Mouse (Mus musculus) limb, embryonic 13.5 days (tissue): ENCODE measurements around the gene Myadm. TPM values are rescaled to one million over a fixed set of nuclear protein-coding genes. Genes with fewer than 3 reads are reported as not detected.

Source experiments
- ATAC-seq: fragments of 200-750 bp; cut with Nextera tagmentation; 2 replicates; pipeline ENCODE4 v1.8.0; 2017; ENCODE audit warnings: low read depth, moderate number of reproducible peaks, moderate TSS enrichment; ENCODE audit not compliant: low FRiP score
- H3K27ac ChIP-seq: fragments of 300-500 bp; sonication (generic); 2 replicates; pipeline ENCODE4 v1.5.1; 2015; ENCODE audit warnings: inconsistent platforms, mild to moderate bottlenecking, moderate library complexity
- H3K27me3 ChIP-seq: fragments of 300-500 bp; sonication (generic); 2 replicates; pipeline ENCODE4 v1.6.1; 2015; ENCODE audit warnings: mild to moderate bottlenecking, inconsistent platforms
- H3K36me3 ChIP-seq: fragments of 300-500 bp; sonication (generic); 2 replicates; pipeline ENCODE4 v1.6.1; 2015; ENCODE audit warnings: inconsistent platforms, mild to moderate bottlenecking, moderate library complexity
- H3K4me1 ChIP-seq: fragments of 300-500 bp; sonication (generic); 2 replicates; pipeline ENCODE4 v1.6.1; 2015; ENCODE audit warnings: inconsistent platforms
- H3K4me2 ChIP-seq: fragments of 300-500 bp; sonication (generic); replicated peaks from 2 replicates; pipeline ENCODE4 v1.6.1; 2015; ENCODE audit warnings: inconsistent platforms, mild to moderate bottlenecking, moderate library complexity
- H3K4me3 ChIP-seq: fragments of 300-500 bp; sonication (generic); 2 replicates; pipeline ENCODE4 v1.5.1; 2015; ENCODE audit warnings: moderate library complexity, mild to moderate bottlenecking, inconsistent platforms
- H3K9ac ChIP-seq: fragments of 300-500 bp; sonication (generic); 2 replicates; pipeline ENCODE4 v1.6.1; 2015; ENCODE audit warnings: mild to moderate bottlenecking, inconsistent platforms
- H3K9me3 ChIP-seq: fragments of 300-500 bp; sonication (generic); 2 replicates; pipeline ENCODE4 v1.6.1; 2016; ENCODE audit warnings: inconsistent platforms
- WGBS: fragments of 180-500 bp; shearing (Covaris S2); methylation state at CpG from one replicate; pipeline ENCODE4 v1.1.7; 2015; 5-methylcytosine and 5-hydroxymethylcytosine counted together
- polyA plus RNA-seq: library from polyadenylated mRNA; unstranded; fragments of >200 nt; fragmentation: Nextera tagmentation; extraction: Ambion mirVana; gene quantifications from 2 replicates; pipeline ENCODE4 v1.2.1, GENCODE M21; 2015

Gene Myadm
- polyA plus RNA-seq, 1 experiment from 2014 or later, result 67.8 TPM

GRCm38 (mm10) chr7:3303276-3303781, 14.4 kb downstream of the Myadm start:
- 0% methylated on average over 29 of the region's 29 CpGs for WGBS
- 0 out of 2 replicates have a peak, but pooled peaks have one; percentile 42 for ATAC-seq
- Histone ChIP-seq H3K4me2 (peak overlapping the region; percentile 67), H3K4me1 (peaks cover 29% of the 10 kb centered on the region), H3K27me3 (peaks cover 69% of the 10 kb centered on the region), H3K27ac (no peak overlapping the region), H3K4me3 (peak overlapping the region; percentile 38), H3K9ac (peak overlapping the region; percentile 48; the same call in 1 of the 2 replicates), H3K36me3 (peaks cover 17% of the 10 kb centered on the region), H3K9me3 (no peaks in the 10 kb centered on the region)

- WGBS, result 3% methylated on average over 12 of the region's 12 CpGs
- H3K27me3 ChIP-seq, result peaks cover 69% of the 10 kb centered on the region
- 0 out of 2 replicates have a peak, but pooled peaks have one; percentile 10 for ATAC-seq
Observed at GRCm38 (mm10) chr7:3303789-3304188, 14.9 kb downstream of the Myadm start.

GRCm38 (mm10) chr7:3304298-3304697, 15.4 kb downstream of the Myadm start:
- 2% methylated on average over 10 of the region's 10 CpGs for WGBS

More at GRCm38 (mm10) chr7:3303789-3304188, 14.9 kb downstream of the Myadm start:
- no peak overlapping the region for H3K27ac ChIP-seq
- peaks cover 13% of the 10 kb centered on the region for H3K36me3 ChIP-seq
- H3K4me1 ChIP-seq, result peaks cover 29% of the 10 kb centered on the region
- H3K9me3 ChIP-seq, result no peaks in the 10 kb centered on the region
- H3K9ac ChIP-seq, result peak overlapping the region; percentile 48; the same call in 1 of the 2 replicates
- peak overlapping the region; percentile 38 for H3K4me3 ChIP-seq
- H3K4me2 ChIP-seq, result peak overlapping the region; percentile 67

GRCm38 (mm10) chr7:3306400-3306799, 17.5 kb downstream of the Myadm start:
- no peaks in the 10 kb centered on the region for H3K9me3 ChIP-seq
- H3K4me3 ChIP-seq, result no peak overlapping the region
- H3K27me3 ChIP-seq, result peaks cover 51% of the 10 kb centered on the region
- WGBS, result 69% methylated on average over 3 of the region's 3 CpGs
- no peak overlapping the region for H3K4me2 ChIP-seq
- H3K36me3 ChIP-seq, result no peaks in the 10 kb centered on the region
- peaks cover 29% of the 10 kb centered on the region for H3K4me1 ChIP-seq
- H3K27ac ChIP-seq, result no peak overlapping the region
- no peak for ATAC-seq
- H3K9ac ChIP-seq, result no peak overlapping the region

More at GRCm38 (mm10) chr7:3304298-3304697, 15.4 kb downstream of the Myadm start:
- H3K27ac ChIP-seq, result no peak overlapping the region
- H3K36me3 ChIP-seq, result peaks cover 9% of the 10 kb centered on the region
- peaks cover 29% of the 10 kb centered on the region for H3K4me1 ChIP-seq
- H3K27me3 ChIP-seq, result peaks cover 69% of the 10 kb centered on the region
- H3K4me2 ChIP-seq, result peak overlapping the region; percentile 67
- no peak for ATAC-seq
- H3K9ac ChIP-seq, result no peak overlapping the region
- peak overlapping the region; percentile 38 for H3K4me3 ChIP-seq
- no peaks in the 10 kb centered on the region for H3K9me3 ChIP-seq

- Histone ChIP-seq H3K4me1 (peaks cover 10% of the 10 kb centered on the region), H3K4me2 (no peak overlapping the region), H3K27me3 (peaks cover 30% of the 10 kb centered on the region), H3K9me3 (no peaks in the 10 kb centered on the region), H3K27ac (no peak overlapping the region), H3K4me3 (no peak overlapping the region), H3K9ac (no peak overlapping the region), H3K36me3 (no peaks in the 10 kb centered on the region)
- no peak for ATAC-seq
- 7% methylated on average over 4 of the region's 4 CpGs for WGBS
Observed at GRCm38 (mm10) chr7:3308646-3309045, 19.8 kb downstream of the Myadm start.

GRCm38 (mm10) chr7:3310233-3310632, 21.4 kb downstream of the Myadm start:
- Histone ChIP-seq H3K9ac (no peak overlapping the region), H3K9me3 (no peaks in the 10 kb centered on the region), H3K4me2 (no peak overlapping the region), H3K36me3 (no peaks in the 10 kb centered on the region), H3K4me1 (no peaks in the 10 kb centered on the region), H3K27me3 (peaks cover 14% of the 10 kb centered on the region), H3K4me3 (no peak overlapping the region), H3K27ac (no peak overlapping the region)
- WGBS, result 95% methylated on average over 7 of the region's 7 CpGs
- ATAC-seq, result no peak

- H3K36me3 ChIP-seq, result no peaks in the 10 kb centered on the region
- H3K4me1 ChIP-seq, result no peaks in the 10 kb centered on the region
- no peaks in the 10 kb centered on the region for H3K9me3 ChIP-seq
- H3K27me3 ChIP-seq, result no peaks in the 10 kb centered on the region
- H3K27ac ChIP-seq, result no peak overlapping the region
- WGBS, result 77% methylated on average over 8 of the region's 8 CpGs
- no peak overlapping the region for H3K4me2 ChIP-seq
- no peak overlapping the region for H3K9ac ChIP-seq
- no peak overlapping the region for H3K4me3 ChIP-seq
- ATAC-seq, result no peak
Observed at GRCm38 (mm10) chr7:3313571-3313970, 24.7 kb downstream of the Myadm start.

GRCm38 (mm10) chr7:3314121-3314520, 25.2 kb downstream of the Myadm start:
- H3K36me3 ChIP-seq, result no peaks in the 10 kb centered on the region
- 66% methylated on average over 5 of the region's 5 CpGs for WGBS
- no peak overlapping the region for H3K4me3 ChIP-seq
- H3K27me3 ChIP-seq, result no peaks in the 10 kb centered on the region
- H3K9ac ChIP-seq, result no peak overlapping the region
- H3K9me3 ChIP-seq, result no peaks in the 10 kb centered on the region
- no peak overlapping the region for H3K27ac ChIP-seq
- no peak for ATAC-seq
- H3K4me2 ChIP-seq, result no peak overlapping the region
- no peaks in the 10 kb centered on the region for H3K4me1 ChIP-seq

- Histone ChIP-seq H3K9ac (no peak overlapping the region), H3K36me3 (no peaks in the 10 kb centered on the region), H3K27ac (no peak overlapping the region), H3K4me3 (no peak overlapping the region), H3K27me3 (no peaks in the 10 kb centered on the region), H3K9me3 (no peaks in the 10 kb centered on the region), H3K4me2 (no peak overlapping the region), H3K4me1 (no peaks in the 10 kb centered on the region)
- no peak for ATAC-seq
- WGBS, result 52% methylated on average over 4 of the region's 4 CpGs
Observed at GRCm38 (mm10) chr7:3317704-3318103, 28.8 kb downstream of the Myadm start.

- WGBS, result 61% methylated on average over 3 of the region's 3 CpGs
- no peak overlapping the region for H3K4me2 ChIP-seq
- H3K4me3 ChIP-seq, result no peak overlapping the region
- no peak for ATAC-seq
- H3K27me3 ChIP-seq, result no peaks in the 10 kb centered on the region
- no peaks in the 10 kb centered on the region for H3K9me3 ChIP-seq
- no peak overlapping the region for H3K27ac ChIP-seq
- H3K9ac ChIP-seq, result no peak overlapping the region
- no peaks in the 10 kb centered on the region for H3K4me1 ChIP-seq
- no peaks in the 10 kb centered on the region for H3K36me3 ChIP-seq
Observed at GRCm38 (mm10) chr7:3320856-3321255, 32.0 kb downstream of the Myadm start.

- no peak overlapping the region for H3K27ac ChIP-seq
- 91% methylated on average over 1 of the region's 1 CpGs for WGBS
- H3K36me3 ChIP-seq, result no peaks in the 10 kb centered on the region
- no peak overlapping the region for H3K9ac ChIP-seq
- H3K4me3 ChIP-seq, result no peak overlapping the region
- H3K4me1 ChIP-seq, result no peaks in the 10 kb centered on the region
- ATAC-seq, result no peak
- H3K27me3 ChIP-seq, result no peaks in the 10 kb centered on the region
- no peak overlapping the region for H3K4me2 ChIP-seq
- no peaks in the 10 kb centered on the region for H3K9me3 ChIP-seq
Observed at GRCm38 (mm10) chr7:3323826-3324225, 34.9 kb downstream of the Myadm start.

- 68% methylated on average over 4 of the region's 4 CpGs for WGBS
- H3K27me3 ChIP-seq, result peaks cover 12% of the 10 kb centered on the region
- H3K4me1 ChIP-seq, result peaks cover 11% of the 10 kb centered on the region
- H3K27ac ChIP-seq, result no peak overlapping the region
- H3K36me3 ChIP-seq, result no peaks in the 10 kb centered on the region
- ATAC-seq, result no peak
- H3K4me2 ChIP-seq, result no peak overlapping the region
- no peaks in the 10 kb centered on the region for H3K9me3 ChIP-seq
- H3K9ac ChIP-seq, result no peak overlapping the region
- no peak overlapping the region for H3K4me3 ChIP-seq
Observed at GRCm38 (mm10) chr7:3327961-3328360, 39.1 kb downstream of the Myadm start.
